15 mouse cellular contexts compared by ENCODE assay signal in the genomic region with DNA sequence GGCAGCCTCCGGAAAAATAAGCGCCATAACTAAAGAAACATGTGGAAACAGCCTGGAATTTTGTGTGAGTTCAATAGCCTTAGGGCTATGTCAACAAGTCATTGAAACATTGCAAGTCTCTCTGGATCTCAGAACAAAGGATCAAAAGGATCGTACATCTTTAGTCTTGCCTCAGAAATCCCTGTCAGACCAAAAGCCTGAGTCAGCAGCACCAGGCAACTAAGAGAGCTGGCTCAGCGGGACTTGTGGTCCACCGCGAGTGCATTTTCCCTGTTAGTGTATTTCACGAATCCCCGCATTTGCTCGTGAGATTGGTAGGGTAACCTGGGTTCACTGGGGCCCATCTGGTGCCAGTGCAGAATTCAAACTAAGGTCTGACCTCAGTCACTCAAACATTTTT. TPM values are rescaled to one million over a fixed set of nuclear protein-coding genes. Genes with fewer than 3 reads are reported as not detected.
A peak's percentile ranks its signal among the peaks of the same experiment; 100 is the strongest.
DNase-seq lines count a peak whose midpoint lies in the region; ATAC-seq lines count a peak whose summit lies in the region.
"Had no signal": no experiment of that assay in that cellular context is flagged by ENCODE, and none has a peak within 500 bp of the region (broad histone marks: within the 10 kb centered on the region; RNA-seq: fewer than 3 reads in every experiment).

No protein-coding gene starts in this region.

- 59% methylated on average over 9 of the region's 9 CpGs for WGBS in limb, embryonic 12.5 days
- WGBS in limb, embryonic 10.5 days: 56% methylated on average over 9 of the region's 9 CpGs
- 39% methylated on average over 9 of the region's 9 CpGs for WGBS in forebrain, embryonic 13.5 days

- H3K9ac ChIP-seq in limb, embryonic 12.5 days (replicated peaks): no peak overlapping the region
- H3K9ac ChIP-seq in forebrain, embryonic 13.5 days: no peak overlapping the region

- peaks cover 8% of the 10 kb centered on the region; the same call in 1 of the 2 replicates for H3K4me1 ChIP-seq in limb, embryonic 12.5 days (replicated peaks)
- peaks cover 17% of the 10 kb centered on the region for H3K4me1 ChIP-seq in limb, embryonic 10.5 days
- peaks cover 7% of the 10 kb centered on the region for H3K4me1 ChIP-seq in forebrain, embryonic 13.5 days

- H3K36me3 ChIP-seq in limb, embryonic 12.5 days: no peaks in the 10 kb centered on the region
- no peaks in the 10 kb centered on the region for H3K36me3 ChIP-seq in limb, embryonic 10.5 days
- H3K36me3 ChIP-seq in forebrain, embryonic 13.5 days (ENCODE audit: poor library complexity, severe bottlenecking): no peaks in the 10 kb centered on the region
- H3K36me3 ChIP-seq: G1E; heart, embryonic 10.5 days had no signal

- DNase-seq in limb, embryonic 10.5 days (ENCODE audit: low spot score): no peak
- peak; percentile 51 for DNase-seq in Muller cell, postnatal 12 days (ENCODE audit: inconsistent ontology term)
- DNase-seq in embryo, embryonic 10 days (ENCODE audit: low spot score): peak; percentile 51
- DNase-seq in kidney, postnatal 4 days: peak; percentile 36 to 55
- DNase-seq in cerebellum, postnatal 4 days (ENCODE audit: low spot score in 2 of 2): no peak
- no peak for DNase-seq in spleen, postnatal 36 days (ENCODE audit: low spot score in 2 of 2)
- DNase-seq: cerebellum, postnatal 10 days; left cerebral cortex, postnatal 4 days; spleen, adult 18-20 months had no signal

- ATAC-seq in limb, embryonic 12.5 days (ENCODE audit: insufficient number of reproducible peaks, insufficient read depth, low FRiP score, low TSS enrichment, low read depth): no peak
- ATAC-seq in forebrain, embryonic 13.5 days: no peak
- ATAC-seq: forebrain, embryonic 16.5 days had no signal

- no peaks in the 10 kb centered on the region; the same call in 1 of the 2 replicates for H3K27me3 ChIP-seq in limb, embryonic 12.5 days
- H3K27me3 ChIP-seq in limb, embryonic 10.5 days (ENCODE audit: low read depth, poor library complexity, severe bottlenecking): 0 out of 2 replicates have a peak, but pooled peaks cover 10% of the 10 kb centered on the region
- H3K27me3 ChIP-seq in forebrain, embryonic 13.5 days: no peaks in the 10 kb centered on the region; the same call in 1 of the 2 replicates

- H3K4me3 ChIP-seq in limb, embryonic 12.5 days (replicated peaks): no peak overlapping the region
- H3K4me3 ChIP-seq in limb, embryonic 10.5 days: no peak overlapping the region
- H3K4me3 ChIP-seq in forebrain, embryonic 13.5 days: no peak overlapping the region
- H3K4me3 ChIP-seq: heart, embryonic 10.5 days; megakaryocyte, embryonic 14.5 days had no signal

- H3K27ac ChIP-seq in limb, embryonic 12.5 days: 0 out of 2 replicates have a peak overlapping the region, but pooled peaks have one; percentile 31
- H3K27ac ChIP-seq in limb, embryonic 10.5 days: no peak overlapping the region
- H3K27ac ChIP-seq in forebrain, embryonic 13.5 days: no peak overlapping the region
- H3K27ac ChIP-seq: heart, embryonic 10.5 days had no signal

- H3K9me3 ChIP-seq in limb, embryonic 12.5 days: no peaks in the 10 kb centered on the region
- no peaks in the 10 kb centered on the region for H3K9me3 ChIP-seq in limb, embryonic 10.5 days (replicated peaks)
- H3K9me3 ChIP-seq in forebrain, embryonic 13.5 days (replicated peaks): no peaks in the 10 kb centered on the region
- H3K9me3 ChIP-seq: heart, embryonic 10.5 days; megakaryocyte, embryonic 14.5 days had no signal

- H3K4me2 ChIP-seq in limb, embryonic 12.5 days: no peak overlapping the region
- no peak overlapping the region for H3K4me2 ChIP-seq in forebrain, embryonic 13.5 days

RNA-seq across cellular contexts. Expression of a gene that starts 1.2 kb away (rescaled TPM):
- polyA plus RNA-seq in limb, embryonic 12.5 days (2016; fragmentation: Nextera tagmentation; extraction: Ambion mirVana): 12.5 and 16.0 TPM in 2 replicates
- 2.9 and 6.2 TPM in 2 replicates for polyA plus RNA-seq in limb, embryonic 10.5 days (2016; fragmentation: Nextera tagmentation; extraction: Ambion mirVana)
- 6.3 and 8.8 TPM in 2 replicates for polyA plus RNA-seq in forebrain, embryonic 13.5 days (2015; fragmentation: Nextera tagmentation; extraction: Ambion mirVana)
- polyA plus RNA-seq: G1E had no signal

RNA-seq across cellular contexts. Expression of a gene that starts 52.1 kb away (rescaled TPM):
- polyA plus RNA-seq in limb, embryonic 12.5 days (2016; fragmentation: Nextera tagmentation; extraction: Ambion mirVana): 35.1 and 36.8 TPM in 2 replicates
- 28.9 and 30.6 TPM in 2 replicates for polyA plus RNA-seq in limb, embryonic 10.5 days (2016; fragmentation: Nextera tagmentation; extraction: Ambion mirVana)
- 26.3 and 29.2 TPM in 2 replicates for polyA plus RNA-seq in forebrain, embryonic 13.5 days (2015; fragmentation: Nextera tagmentation; extraction: Ambion mirVana)

Comparison
In these comparisons a context has a peak if more than half of its experiments do, and no peak if none do; other contexts are left out.
1. DNase-seq: peak in Muller cell, postnatal 12 days (single experiment), embryo, embryonic 10 days (single experiment) and kidney, postnatal 4 days (2 of 2); none in limb, embryonic 10.5 days (single experiment), cerebellum, postnatal 4 days (0 of 2) and spleen, postnatal 36 days (0 of 2).